Mouse (Mus musculus) myocyte (in vitro differentiated cells): ENCODE results near the gene Pygm.

Experiments
- CEBPB ChIP-seq: IDR thresholded peaks from 2 replicates; pipeline ENCODE4 v1.6.1; 2011; ENCODE audit warnings: mild to moderate bottlenecking, moderate library complexity; ENCODE audit not compliant: poor library complexity, insufficient read depth, severe bottlenecking
- E2F4 ChIP-seq: IDR thresholded peaks from one replicate; pipeline ENCODE4 v1.6.1; 2011; ENCODE audit warnings: mild to moderate bottlenecking, control low read depth, moderate library complexity; ENCODE audit not compliant: insufficient read depth
- MAX ChIP-seq: IDR thresholded peaks from one replicate; pipeline ENCODE4 v1.6.1; 2011; ENCODE audit warnings: low read depth, mild to moderate bottlenecking, control low read depth
- MYOD1 ChIP-seq, 3 experiments: IDR thresholded peaks; one replicate each; pipeline ENCODE4 v1.6.1; 2011; ENCODE audit warnings: control low read depth in 2 of 3, low read depth in 2 of 3, mild to moderate bottlenecking in 2 of 3, moderate library complexity in 1 of 3; ENCODE audit not compliant: insufficient read length in 2 of 3, control insufficient read depth in 1 of 3
- MYOG ChIP-seq, 3 experiments: IDR thresholded peaks; one replicate each; pipeline ENCODE4 v1.6.1; 2011; ENCODE audit warnings: control low read depth in 2 of 3, low read depth in 2 of 3, mild to moderate bottlenecking in 2 of 3; ENCODE audit not compliant: insufficient read length in 2 of 3, control insufficient read depth in 1 of 3, insufficient read depth in 1 of 3
- POLR2A ChIP-seq: IDR thresholded peaks from one replicate; pipeline ENCODE4 v1.6.1; 2011; ENCODE audit warnings: low read depth, mild to moderate bottlenecking, control low read depth, moderate library complexity; ENCODE audit not compliant: insufficient read length
- TCF12 ChIP-seq: IDR thresholded peaks from one replicate; pipeline ENCODE4 v1.6.1; 2011; ENCODE audit warnings: mild to moderate bottlenecking, control low read depth; ENCODE audit not compliant: poor library complexity, insufficient read depth, severe bottlenecking
- TCF3 ChIP-seq: IDR thresholded peaks from one replicate; pipeline ENCODE4 v1.6.1; 2011; ENCODE audit warnings: low read depth, control low read depth; ENCODE audit not compliant: insufficient read length
- USF1 ChIP-seq: IDR thresholded peaks from one replicate; pipeline ENCODE4 v1.6.1; 2011; ENCODE audit warnings: low read depth, mild to moderate bottlenecking, control low read depth, moderate library complexity

DNA sequence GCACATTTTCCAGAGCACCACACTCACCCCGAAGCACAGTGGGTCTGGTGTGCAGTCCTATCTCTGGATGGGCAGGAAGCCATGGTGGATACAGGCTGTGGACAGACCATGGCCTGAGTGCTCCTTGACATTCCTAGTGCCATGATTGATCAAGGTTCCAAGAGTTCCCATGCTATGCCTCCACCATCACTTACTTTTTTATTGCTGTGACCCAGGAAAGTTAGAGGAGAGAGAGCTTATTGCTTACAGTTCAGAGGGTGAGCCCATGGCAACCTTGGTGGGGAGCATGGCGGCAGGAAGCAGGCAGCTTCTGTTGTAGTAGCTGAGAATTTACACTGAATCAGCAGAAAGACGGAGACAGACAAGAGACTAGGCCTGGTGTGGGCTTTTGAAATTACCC is 22.9 kb upstream of the Pygm start:
- no peak for TF ChIP-seq MYOG (IDR thresholded peaks at IDR 0.05; ENCODE audit: control insufficient read depth in 1 of 3, insufficient read depth in 1 of 3, insufficient read length in 2 of 3, low read depth in 2 of 3)
- no peak for TF ChIP-seq MAX
- no peak for TF ChIP-seq TCF12
- no peak for TF ChIP-seq CEBPB
- TF ChIP-seq POLR2A, result no peak
- no peak for TF ChIP-seq MYOD1 (IDR thresholded peaks at IDR 0.05; ENCODE audit: control insufficient read depth in 1 of 3, insufficient read length in 2 of 3, low read depth in 2 of 3)
- no peak for TF ChIP-seq TCF3
- no peak for TF ChIP-seq E2F4
- no peak for TF ChIP-seq USF1
